Mouse (Mus musculus): ENCODE measurements around the gene Ogn.
"Not testable (repeated sequence)": the region's sequence is repeated elsewhere in the genome, so short reads cannot be mapped to it uniquely, and the experiment has no call there.

Gene Ogn

GRCm38 (mm10) chr13:49607714-49608113, at the start of gene Ogn:
TSS of gene Ogn (plus strand) at chr13:49608046.
- DNase-seq (ENCODE audit: low read depth): no peak

DNA sequence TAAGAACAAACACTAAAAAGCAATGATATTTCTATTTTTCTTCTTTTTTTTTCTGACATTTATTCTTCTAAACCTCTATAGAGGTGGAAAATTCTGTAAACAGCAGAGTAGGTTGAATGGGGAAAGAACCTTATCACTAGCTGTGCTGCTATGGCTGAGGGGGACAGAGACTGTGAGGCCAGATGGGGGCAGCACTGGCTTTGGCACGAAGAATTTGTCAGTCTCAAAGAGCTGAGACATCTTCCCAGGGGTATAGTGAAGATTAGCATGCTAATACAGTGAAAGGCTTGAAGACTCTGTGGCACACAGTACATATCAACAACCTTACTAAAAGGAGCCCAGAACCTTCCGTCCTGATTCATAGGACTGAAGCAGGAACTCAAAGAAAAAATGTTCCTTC, 48.7 kb upstream of the Ogn start:
- DNase-seq (ENCODE audit: low read depth): no peak

- DNase-seq (ENCODE audit: low read depth): no peak
These were observed 47.0 kb upstream of the Ogn start for GRCm38 (mm10) chr13:49560886-49561285.

GRCm38 (mm10) chr13:49564347-49564746, 43.5 kb upstream of the Ogn start:
- DNase-seq (ENCODE audit: low read depth): no peak

GRCm38 (mm10) chr13:49570371-49570770, 37.5 kb upstream of the Ogn start:
- DNase-seq (ENCODE audit: low read depth): no peak

- DNase-seq (ENCODE audit: low read depth): no peak
These were observed 36.4 kb upstream of the Ogn start for GRCm38 (mm10) chr13:49571418-49571817.

DNA sequence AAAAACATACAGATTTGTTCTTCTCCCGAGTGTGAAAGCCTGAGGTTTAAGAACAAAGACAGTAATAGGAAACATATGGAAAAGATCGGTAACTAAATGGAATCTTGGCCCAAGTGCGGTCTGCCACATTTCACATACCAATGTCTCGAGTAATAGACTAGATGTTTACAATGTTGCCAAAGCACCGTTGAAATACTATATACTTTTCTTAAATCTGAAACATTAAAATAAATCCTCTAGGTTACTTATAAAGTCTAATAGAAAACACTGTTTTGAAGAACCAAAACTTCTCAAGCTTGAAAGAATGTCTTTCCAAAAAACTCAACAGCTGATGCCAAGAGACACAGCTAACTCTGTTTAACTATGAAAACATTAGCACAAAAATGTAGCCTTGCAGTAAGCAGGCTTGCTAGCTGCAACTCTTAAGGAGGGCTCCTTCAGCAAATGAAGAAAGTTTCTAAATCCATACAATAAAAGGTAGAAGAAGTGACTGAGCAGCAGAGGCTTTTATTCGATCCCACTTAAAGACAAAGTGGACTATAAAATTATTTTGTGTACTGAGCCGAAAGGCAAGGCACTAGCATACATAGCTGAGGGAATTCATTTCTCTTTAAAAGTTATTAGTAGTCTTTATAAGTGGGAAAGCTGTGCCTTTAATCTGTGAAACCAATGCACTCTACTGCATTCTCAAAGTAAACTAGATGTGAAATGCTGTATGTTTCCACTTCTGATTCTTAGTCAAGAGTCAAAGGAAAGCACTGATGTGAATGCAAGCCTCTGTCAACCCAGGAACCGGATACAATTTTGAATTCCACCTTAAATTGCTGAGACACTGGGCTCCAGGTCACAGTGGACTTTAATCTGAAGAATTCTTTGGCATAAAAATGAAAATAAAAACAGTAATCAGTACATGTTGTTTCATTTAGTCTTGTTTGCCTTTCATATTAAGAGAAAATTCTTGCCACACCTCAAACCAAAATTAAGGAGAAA, 26.0 kb upstream of the Ogn start, which contains the start of gene Omd:
Omd (plus strand) TSS at position 922 of the 990 bp plus-strand sequence.
- DNase-seq (ENCODE audit: low read depth): peak; percentile 65

DNA sequence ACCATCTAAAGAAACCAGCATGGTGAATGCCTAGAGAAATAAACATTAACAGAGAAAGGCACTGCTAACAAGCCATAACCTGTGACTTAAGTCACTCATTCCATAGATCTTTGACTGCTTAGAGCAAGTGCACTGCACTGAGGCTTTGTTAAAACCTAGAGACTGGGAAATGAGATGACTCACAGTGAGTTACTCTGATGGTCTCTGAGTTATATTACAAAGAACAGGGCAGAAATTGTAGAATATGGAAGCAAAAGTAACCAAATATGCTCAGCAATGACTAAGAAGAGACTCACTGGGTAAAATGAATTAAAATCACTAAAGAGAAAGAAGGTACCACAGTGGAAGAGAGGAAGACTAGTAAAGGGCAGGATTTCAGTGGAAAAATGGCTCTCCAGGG, 24.0 kb upstream of the Ogn start:
- DNase-seq (ENCODE audit: low read depth): no peak

DNA sequence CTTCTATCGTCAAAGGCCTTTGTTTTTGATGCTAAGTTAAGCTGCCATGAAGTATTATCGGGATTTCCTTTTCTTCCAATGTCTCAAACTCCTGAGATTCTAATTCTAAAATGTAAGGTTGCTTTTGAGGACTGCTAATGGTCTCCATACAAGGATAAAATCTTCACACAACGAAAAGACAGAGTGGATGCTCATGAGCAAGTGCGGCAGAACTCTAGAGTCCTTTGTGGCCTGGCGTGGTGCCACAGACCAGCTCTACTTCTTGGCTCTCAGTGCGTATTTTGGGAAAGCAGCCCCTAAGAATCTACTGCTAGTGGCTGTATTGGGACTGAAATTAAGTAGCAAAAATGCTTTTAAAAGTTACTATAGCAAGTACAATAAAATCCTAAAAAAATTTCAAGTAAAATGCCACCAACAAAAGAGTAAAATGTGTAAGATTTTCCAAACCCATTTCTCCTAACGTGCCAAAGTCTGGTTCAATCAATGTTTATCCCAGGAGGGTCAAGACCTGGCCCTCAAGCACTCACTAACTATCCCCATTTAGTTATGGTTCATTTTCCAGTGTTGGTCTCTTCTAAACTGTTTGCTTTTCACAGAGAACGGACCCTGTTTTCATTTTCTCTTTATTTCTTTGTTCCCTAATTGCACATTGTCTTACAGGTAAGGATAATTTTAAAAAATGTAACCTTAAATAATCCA, 23.4 kb upstream of the Ogn start:
- DNase-seq (ENCODE audit: low read depth): no peak

DNA sequence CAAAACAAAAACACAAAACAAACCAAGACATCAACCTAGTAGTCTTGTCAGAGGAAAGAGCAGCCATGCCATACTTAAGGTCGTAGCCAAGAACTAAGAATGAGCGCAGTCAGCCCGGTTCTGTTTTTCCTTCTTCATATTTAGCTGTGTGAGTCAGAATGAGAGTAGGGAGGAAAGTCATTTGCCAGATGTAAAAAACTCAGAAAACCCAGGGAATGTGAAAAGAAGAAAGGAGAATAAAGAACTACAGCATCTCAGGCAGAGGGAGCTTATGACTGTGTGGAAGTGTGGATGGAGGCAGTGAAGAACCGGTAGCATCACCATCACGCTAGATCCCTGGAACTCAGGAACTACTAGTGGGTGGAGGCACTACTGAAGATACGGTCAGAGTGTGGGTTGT, 21.8 kb upstream of the Ogn start:
- DNase-seq (ENCODE audit: low read depth): no peak

DNA sequence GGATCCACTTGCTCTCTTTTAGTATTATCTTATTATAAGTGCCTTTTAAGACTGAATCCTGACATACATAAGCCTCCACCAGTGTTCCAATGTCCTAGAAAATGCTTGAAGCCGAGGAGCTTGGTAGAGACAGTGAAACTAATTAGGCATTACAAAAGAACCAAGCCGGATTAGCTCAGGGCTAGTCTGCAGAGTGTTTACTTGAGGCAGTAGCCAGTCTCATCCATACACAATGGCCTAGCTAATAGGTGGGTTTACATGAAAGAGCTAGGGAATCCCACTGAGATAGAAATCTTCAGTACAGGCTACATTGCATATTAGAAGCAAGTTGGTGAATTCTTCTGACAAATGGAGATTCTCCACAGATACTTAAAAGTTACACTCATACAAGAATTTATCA, 5.3 kb upstream of the Ogn start:
- not testable (repeated sequence) for DNase-seq (ENCODE audit: low read depth)

DNA sequence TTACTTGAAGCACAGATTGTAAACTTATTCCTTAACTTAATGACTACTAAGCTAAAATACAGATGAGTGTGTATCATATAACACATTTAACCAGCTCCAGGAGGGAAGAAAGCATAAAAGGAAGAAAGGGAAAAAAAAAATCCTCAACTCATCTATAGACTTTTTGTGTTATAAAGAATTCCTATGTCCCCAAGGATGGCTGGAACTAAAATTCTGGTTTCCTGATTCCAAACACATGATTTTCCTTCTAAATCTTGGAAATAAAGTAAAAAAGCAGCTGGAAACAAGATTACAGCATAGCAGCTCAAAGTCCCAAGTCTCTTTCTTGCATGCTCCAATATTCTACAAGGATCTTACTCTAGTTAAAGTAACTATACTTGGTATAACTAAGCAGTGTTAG, 4.2 kb upstream of the Ogn start:
- DNase-seq (ENCODE audit: low read depth): no peak

GRCm38 (mm10) chr13:49608589-49609322, 910 bp downstream of the Ogn start:
- no peak for DNase-seq (ENCODE audit: low read depth)

GRCm38 (mm10) chr13:49617021-49617420, 9.2 kb downstream of the Ogn start:
- no peak for DNase-seq (ENCODE audit: low read depth)

- no peak for DNase-seq (ENCODE audit: low read depth)
These were observed 10.5 kb downstream of the Ogn start for GRCm38 (mm10) chr13:49618365-49618764.

DNA sequence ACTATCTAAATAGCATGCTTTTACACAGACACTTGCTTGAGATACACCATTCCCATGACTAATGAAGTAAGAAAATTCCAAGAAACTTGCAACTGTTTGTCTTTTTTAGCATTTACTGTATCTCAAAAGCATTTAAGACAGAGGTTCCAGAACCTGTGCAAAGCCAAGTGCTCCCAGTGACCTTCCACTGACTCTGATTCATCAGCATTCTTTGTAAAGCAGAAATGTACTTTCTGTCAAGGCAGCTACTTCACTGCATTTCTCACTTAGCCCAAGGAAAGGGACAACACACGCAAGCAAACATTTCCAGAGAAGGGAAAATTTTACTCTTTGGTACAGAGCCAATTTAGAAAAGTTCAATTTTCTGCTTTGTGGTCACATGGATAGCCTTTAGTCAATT, 15.4 kb downstream of the Ogn start:
- DNase-seq (ENCODE audit: low read depth): peak; percentile 28

DNA sequence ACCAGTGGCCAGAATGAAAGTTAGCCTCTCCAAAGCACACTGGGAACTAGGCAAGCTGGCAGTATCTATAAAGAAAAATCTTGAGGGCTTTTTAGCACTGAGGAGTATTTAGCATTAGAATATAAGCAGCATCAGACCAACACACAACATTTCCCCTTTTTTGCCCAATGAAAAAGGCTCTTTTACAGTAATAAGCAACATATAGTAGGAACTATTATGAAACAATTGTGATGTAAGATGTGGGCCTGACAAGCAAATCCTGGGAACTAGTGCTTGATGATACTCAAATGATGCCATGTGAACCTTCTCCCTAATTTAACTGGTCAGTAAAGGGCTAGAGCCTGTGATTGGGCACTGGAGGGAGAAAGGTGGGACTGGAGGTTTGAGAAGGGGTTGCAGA, 20.3 kb downstream of the Ogn start:
- DNase-seq (ENCODE audit: low read depth): no peak

DNA sequence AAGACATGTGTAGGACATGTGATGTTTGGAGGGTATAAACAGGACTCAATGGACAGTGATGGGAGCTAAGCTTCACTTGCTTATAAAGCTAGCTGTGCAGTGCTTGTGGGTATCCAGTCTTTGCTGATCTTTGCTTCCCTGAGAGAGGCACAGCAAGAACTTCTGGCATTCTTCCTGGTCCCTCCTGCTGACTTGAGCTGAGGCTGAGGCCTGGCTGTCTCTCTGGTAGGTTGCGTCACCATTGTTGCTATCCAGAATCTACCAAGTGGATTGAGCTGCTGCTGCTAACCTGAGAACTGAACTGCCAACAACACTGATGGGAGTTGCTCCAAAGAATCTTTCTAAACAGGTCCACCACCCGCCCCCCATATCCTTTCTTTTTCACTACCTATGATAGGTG, 21.2 kb downstream of the Ogn start:
- DNase-seq (ENCODE audit: low read depth): peak; percentile 22

DNA sequence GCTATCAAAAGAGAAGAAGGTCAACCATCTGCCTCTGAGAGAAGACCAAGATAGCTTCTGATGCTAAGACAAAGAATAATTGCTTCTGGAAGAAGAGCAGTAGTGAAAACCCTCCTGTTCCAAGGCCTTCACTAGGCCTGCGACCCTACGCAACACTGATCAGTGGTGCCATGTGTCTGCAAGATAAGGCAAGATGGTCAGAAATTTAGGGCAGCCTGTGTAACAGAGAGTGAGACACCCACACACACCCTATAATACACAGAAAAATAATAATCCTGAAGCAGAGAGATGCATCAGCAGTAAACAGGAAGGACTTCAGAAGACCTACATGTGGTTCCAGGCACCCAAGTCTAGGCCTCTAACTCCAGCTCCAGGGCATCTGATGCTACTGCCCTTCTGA, 32.1 kb downstream of the Ogn start:
- no peak for DNase-seq (ENCODE audit: low read depth)

DNA sequence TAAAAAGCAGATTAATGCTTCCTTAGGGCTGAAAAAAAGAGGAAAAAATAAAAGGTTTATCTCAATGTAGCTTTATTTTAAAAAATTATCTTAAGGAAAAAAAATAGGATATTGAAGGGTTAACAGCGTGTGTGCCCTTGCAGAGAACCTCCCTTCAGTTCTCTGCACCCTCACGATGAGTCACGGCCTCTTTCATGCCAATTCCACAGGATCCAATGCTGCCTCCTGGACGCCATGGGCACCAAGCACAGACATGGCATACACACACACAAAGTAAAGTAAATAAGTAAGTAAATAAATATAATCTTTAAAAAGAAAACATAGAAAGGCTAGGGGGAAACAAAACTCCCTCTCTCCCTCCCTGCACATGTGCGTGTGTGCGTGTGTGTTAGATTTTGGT, 34.8 kb downstream of the Ogn start:
- DNase-seq (ENCODE audit: low read depth): peak; percentile 27

DNA sequence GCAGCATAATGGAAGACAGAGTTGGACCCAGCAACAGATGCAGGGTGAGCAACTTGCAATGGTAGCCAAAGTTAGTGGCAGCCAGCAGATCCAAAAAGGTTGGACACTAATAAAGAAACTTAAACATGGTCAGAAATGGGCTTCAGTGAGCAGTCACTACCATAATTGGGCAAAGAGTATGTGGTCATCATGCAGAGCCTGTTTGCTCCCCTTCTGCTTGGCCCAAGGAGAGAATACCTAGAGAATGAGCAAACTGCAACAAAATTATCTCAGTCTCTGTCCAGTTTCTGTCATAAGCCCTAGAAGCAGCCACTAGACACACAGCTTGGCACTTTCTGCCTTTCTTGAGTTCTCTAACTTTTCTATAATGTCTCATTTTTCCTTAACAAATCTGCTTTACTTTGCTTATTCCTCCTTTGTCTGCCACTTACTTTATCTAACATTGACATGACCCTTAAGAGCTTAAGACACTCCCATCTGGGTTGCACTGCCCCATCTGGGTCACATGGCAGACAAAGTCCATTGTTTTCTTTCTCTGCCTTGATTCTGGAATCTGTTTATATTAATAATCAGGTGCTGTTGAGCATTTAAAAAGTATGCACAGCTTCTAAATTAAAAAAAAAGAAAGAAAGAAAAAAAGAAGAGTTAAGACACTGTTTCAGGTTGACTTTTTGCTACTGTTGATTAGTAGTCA, 36.0 kb downstream of the Ogn start:
- DNase-seq (ENCODE audit: low read depth): no peak
